Mouse (Mus musculus) thymus, postnatal 10 days (tissue): Measurements from ENCODE around the gene Rap1gap2.

ENCODE experiments used
- DNase-seq, 2 experiments: peaks; one replicate each; pipeline ENCODE4 v3.0.0; 2021; ENCODE audit warnings: low spot score in 2 of 2

Gene Rap1gap2

DNA sequence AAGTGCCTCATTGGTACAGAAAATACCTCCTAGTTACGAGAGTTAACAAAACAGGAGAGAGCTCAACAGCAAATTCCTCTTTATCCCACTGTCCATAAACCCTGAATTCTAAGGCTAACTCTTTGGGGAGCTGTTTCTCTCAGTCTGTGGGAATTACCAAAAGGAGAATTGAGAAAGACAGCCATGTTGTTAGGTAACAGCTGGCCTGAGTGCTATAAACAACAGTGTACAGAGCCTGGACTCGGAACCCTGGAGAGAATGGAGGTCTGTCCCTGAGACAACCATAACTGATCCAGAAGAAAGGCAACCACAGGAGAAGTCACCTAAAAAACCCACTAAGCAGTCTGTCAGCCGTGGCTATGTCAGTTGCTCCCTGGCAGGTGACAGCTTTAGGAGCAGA, 198.3 kb downstream of the Rap1gap2 start:
- DNase-seq: no peak

- DNase-seq: no peak
Measured at GRCm38 (mm10) chr11:74411943-74412342, 198.8 kb downstream of the Rap1gap2 start.

DNA sequence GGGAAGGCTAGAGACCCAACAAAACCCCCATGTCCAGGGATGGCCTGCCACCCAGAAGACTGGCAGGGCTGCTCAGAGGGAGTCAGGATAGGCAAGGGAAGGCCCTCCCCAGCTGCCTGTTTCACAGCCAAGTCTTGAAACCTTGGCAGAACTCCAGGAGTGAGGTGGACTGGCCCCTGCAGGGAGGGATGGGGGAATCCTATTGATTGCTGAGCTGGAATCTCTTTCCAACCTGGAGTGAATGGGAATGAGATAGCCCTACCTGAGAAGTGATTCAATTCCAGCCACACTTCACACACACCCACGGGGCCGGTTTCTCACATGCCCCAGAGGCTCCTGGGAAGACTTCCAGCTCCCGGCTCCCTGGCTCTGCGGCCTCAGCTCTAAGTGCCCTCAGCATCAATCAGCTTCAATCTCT, 200.9 kb downstream of the Rap1gap2 start:
- no peak for DNase-seq

DNA sequence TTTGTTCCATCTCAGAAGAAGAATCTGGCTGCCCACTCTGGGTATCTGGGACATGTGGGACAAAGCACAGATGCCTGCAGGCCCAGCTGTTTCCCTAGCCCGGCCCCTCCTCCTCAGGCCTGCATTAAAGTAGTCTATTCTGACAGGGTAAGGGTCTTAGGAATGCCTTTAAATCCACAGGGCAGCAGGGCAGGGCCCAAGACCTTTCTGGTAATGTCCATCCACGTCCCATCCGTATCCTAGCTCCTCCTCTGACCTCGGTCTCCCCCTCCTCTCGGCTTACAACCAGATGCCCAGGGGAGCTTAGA, 201.3 kb downstream of the Rap1gap2 start:
- no peak for DNase-seq

DNA sequence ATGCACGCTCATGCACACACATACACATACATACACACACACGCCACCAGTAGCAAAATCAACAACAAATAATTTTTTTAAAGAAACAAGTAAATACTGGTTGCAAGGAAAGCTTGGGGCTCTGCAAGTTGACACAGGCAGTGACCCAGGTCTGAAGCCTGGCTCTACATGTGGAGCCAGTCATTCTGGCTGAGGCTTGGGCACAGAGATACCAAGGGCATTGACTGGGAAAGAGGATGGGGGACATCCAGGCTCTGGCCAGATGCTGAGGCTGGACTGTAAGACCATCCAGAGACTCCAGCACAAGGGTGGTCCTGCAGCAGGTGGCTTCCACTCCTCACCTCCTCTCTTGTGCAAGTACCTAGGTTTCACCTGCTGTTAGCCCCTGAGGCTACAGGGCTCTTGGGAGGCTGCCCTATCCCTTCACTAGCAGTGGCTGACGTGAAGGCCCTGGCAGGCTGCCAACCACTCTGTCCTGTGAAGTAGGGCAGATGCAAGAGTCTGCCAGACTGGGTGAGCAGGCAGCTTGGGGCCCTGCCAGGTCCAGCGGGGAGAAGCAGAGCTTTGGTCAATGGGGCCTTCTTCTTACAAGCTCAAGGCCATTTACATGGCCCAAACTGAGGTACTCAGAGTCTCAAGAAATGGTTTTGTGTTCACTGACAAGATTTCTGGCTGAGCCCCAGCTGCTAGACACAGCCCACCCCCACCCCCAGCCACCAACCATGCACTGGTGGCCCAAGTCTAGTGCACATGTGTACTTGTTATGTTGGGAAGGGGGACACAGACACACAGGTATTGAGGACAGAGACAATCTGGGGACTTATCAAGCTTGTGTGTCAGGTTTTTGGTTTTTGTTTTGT, 201.9 kb downstream of the Rap1gap2 start:
- DNase-seq: peak; percentile 12 to 36

DNA sequence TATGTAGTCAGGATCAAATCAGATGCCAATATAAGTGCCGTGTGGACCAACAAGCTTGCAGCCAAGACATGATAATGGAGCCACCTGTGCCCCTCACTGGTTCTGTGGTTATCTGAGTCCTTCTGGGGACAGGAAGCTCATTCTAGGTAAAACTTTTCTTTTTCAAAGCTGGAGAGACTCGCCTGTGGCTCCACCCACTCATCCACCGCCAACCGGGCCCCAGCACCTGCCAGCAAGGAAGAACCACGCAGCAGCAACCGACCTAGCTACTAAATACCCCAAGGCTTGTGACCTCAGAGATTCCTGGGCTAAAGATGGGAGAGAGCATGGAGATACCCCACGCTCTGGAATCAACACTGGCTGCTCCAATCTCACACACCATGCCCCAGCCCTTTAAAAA, 205.5 kb downstream of the Rap1gap2 start:
- peak; percentile 49 to 55 for DNase-seq

DNA sequence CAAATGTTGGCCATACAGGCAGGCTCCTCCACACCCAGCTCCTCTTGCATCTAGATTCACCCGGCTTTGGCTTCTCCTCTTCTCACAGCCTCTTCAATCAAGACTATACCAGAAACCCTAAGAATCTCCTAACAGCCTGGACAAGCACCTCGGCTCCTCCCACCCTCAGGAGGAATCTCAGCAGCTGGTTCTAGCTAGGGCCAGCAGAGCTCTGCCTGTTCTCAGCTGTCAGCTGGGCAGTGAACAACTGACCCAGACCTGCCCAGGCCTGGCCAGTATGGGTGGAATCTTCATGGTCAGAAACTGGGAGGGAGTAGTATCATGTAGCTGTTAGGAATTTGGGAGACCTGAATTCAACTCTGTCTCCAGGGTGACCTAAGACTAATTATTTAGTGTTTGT, 206.5 kb downstream of the Rap1gap2 start:
- no peak for DNase-seq

- peak; percentile 13 to 37 for DNase-seq
Measured at GRCm38 (mm10) chr11:74402126-74402525, 208.6 kb downstream of the Rap1gap2 start.

DNA sequence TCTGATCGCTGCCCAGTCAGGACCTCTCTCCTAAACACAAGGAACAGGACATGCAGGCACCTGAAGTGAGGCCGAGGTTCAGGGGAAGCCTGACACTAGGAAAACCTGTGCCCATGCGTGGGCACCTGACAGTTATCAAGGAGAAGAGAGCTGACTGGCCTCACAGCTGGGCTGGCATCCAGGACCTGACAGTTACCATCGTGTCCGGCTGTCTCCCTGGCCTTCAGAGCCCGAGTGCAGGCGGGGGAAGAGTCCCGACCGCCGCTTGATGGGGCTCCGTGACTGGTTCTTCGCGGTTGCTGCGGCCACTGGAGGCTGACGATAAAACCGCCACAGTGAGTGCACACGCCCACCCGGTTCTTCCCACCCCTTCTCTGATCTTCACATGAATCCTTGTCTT, 215.1 kb downstream of the Rap1gap2 start:
- no peak for DNase-seq

DNA sequence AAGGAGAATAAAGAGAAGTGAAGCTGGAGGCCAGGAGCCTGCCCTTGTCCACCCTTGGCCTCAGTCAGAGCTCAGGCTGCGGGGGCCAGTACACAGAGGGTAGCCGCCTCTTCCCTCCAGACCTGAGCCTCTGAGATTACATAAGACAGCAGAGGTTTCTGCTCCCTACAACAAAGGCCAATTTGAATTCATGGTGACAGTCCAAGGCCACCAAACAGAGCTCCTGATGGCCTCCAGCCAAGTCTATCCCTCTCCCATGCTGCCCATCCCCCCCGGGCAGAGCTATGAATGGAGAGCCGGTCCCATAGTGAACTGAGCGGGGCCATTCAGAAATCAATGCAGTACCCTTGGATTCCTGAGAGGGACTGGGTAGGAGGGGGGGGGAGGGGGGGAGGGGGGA, 217.2 kb downstream of the Rap1gap2 start:
- no peak for DNase-seq

GRCm38 (mm10) chr11:74392903-74393302, 217.8 kb downstream of the Rap1gap2 start:
- DNase-seq: no peak

DNA sequence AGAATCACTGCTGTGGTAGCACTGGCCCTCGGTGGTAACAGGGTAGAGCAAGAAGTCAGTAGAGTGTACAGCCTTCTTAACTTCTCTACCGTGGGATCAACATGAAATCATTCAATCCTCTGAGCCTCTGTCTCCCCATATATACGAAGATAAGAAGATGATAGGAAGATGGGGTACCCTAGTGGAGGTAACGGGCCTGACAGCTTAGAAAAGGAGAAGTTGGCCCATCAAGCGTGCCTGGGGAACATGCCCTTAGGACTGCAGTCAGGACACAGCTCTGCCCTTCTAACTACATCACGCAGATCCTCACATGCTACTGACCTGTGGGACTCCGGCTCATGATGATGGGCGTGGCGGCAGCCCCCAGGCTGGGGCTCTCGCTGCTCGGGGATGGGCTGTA, 218.8 kb downstream of the Rap1gap2 start:
- DNase-seq: no peak

DNA sequence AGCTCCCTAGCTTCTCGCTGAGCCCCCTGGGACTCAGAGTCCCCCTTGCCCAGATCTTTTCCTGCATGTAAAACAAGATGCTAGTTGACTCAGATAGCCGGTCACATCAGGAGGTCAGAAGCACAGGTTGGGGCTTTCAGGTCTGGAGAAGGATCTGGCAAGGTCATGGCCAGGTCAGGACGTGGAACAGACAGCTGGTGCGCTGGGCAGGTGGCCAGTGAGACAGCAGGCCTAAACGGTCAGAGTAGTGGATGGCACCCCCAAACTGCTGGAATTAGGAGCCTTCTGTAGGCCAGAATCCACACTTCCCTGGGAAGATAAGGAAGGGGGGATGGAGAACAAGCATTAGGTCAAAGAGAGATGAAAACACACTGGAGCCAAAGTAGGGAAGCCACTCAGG, 223.5 kb downstream of the Rap1gap2 start:
- no peak for DNase-seq

- DNase-seq: no peak
Measured at GRCm38 (mm10) chr11:74385674-74386073, 225.0 kb downstream of the Rap1gap2 start.

DNA sequence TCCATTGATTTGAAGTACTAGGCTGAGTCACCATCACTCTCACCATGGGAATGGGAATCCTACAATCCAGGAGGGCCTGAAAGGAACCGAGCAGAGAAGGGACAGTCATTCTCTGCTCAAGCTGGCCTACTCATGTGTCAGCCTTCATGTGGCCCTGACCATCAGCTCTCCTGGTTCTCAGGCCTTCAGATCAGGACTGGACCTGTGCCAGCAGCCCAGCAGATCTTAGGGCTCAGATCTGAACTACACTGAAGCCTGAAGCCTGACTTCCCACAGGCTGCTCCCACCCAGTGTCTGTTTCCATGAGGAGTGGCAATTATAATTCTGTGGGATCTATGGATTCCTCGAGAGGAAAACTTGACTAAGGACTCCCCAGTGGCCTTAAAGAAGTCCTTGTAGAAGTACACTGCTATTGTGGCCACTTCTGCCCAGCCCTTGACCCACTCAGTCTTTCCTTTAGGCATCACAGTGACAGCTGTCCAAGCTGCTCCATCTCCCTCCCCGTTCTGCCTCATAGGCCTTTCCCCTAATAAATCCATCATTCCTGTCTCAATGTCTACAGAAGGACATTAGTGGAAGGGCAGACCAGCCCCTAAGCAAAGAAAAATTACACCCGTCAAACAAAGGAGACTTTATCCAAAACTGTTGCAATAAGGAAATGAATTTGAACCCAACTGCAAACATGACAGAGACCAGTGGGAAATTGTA, 231.4 kb downstream of the Rap1gap2 start:
- no peak for DNase-seq

DNA sequence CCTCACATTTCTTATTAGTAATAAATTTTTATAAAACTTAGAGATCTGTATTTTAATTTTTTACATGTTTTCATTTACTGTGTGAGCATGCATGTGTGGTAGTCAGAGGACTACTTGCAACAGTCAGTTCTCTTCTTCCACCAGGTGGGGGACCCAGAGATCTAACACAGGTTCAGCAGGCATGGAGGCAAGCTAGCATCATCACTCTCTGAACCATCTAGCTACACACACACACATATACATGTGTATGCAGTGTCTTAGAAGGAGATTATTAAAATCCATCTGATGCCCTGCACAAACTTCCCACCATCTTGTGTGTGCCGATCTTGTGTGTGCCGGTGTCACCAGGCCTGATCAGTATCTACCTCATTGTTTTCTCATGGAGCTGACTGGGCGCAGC, 233.9 kb downstream of the Rap1gap2 start:
- peak in 1 of 2 experiments; percentile 28 for DNase-seq

DNA sequence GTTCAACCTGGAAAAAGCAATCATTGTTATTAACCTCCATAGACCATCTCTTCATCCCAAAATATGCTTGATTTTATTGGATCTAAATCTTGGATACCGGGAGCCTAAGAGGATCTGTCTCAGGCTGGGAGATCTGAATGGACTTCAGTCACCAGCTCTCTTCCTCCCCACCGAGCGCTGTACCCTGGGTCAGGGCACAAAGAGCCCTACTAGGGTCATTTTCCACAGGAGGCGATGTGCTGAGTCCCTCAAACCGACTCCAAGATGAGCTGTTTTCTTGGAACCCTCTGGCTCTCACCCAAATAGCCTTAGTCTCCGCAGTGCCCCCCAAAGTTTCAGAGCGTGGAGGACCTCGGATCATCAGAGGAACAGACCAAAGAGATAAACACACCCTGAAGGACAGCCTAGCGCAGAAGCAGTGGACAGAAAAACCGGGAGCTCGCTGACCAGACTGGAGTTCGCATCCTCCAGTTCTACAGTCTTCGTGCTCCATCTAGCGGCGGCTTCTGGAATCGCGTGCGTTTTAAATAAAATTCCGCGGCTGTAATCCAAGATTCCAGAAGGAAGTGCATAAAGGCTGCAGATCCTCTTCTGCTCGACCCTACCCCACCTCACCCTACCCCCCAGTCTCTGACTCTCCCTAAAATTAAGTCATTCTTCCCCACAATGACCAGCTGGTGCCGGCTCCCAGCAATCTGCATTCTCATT, 239.2 kb downstream of the Rap1gap2 start:
- peak in 1 of 2 experiments; percentile 47 for DNase-seq

DNA sequence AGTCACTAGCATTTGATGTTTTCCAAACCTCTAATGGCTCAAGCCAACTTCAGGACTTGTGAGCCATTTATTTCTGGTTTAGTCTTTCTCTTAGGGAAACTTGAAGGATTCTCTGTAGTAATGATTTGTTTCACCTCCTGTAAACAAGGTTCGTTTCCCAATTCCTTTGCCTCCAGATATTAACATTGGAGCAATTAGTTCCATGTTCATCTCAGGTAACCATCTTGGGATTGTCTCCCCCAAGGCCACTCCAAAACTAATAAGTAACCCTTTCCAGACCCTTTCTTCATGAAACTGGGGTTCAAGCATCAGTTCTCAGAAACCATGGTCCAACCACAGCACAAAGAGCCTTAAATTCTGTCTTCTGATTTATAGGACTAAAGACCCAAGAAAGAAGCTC, 248.9 kb downstream of the Rap1gap2 start, which contains the start of gene Olfr412:
Olfr412 (plus strand) TSS at position 301 of the 400 bp plus-strand sequence.
- no peak for DNase-seq

- DNase-seq: no peak
Measured at GRCm38 (mm10) chr11:74352550-74352949, 258.2 kb downstream of the Rap1gap2 start, which contains the start of gene Olfr411. Gene Olfr411 (minus strand): TSS chr11:74352650.

GRCm38 (mm10) chr11:74337931-74338330, 272.8 kb downstream of the Rap1gap2 start, which contains the start of gene Olfr410:
Gene Olfr410 (minus strand): TSS chr11:74338031.
- no peak for DNase-seq
